Mouse (Mus musculus) ES-E14 (cell line): Measurements from ENCODE around the gene Chia1.
"Not testable (repeated sequence)": the region's sequence is repeated elsewhere in the genome, so short reads cannot be mapped to it uniquely, and the experiment has no call there.

Source experiments
- CHD2 ChIP-seq: IDR thresholded peaks from 2 replicates; pipeline ENCODE4 v1.6.1; 2014; ENCODE audit warnings: mild to moderate bottlenecking, low read depth, low read length, inconsistent platforms
- HCFC1 ChIP-seq: IDR thresholded peaks from 2 replicates; pipeline ENCODE4 v1.6.1; 2012; ENCODE audit warnings: low read length, inconsistent platforms, borderline replicate concordance; ENCODE audit not compliant: insufficient read depth
- MAFK ChIP-seq: IDR thresholded peaks from 2 replicates; pipeline ENCODE4 v1.6.1; 2014; ENCODE audit warnings: mild to moderate bottlenecking, low read depth, low read length, inconsistent platforms; ENCODE audit not compliant: insufficient read depth
- ZC3H11A ChIP-seq: IDR thresholded peaks from 2 replicates; pipeline ENCODE4 v1.6.1; 2012; ENCODE audit warnings: low read depth, mild to moderate bottlenecking, inconsistent platforms, low read length, borderline replicate concordance

DNA sequence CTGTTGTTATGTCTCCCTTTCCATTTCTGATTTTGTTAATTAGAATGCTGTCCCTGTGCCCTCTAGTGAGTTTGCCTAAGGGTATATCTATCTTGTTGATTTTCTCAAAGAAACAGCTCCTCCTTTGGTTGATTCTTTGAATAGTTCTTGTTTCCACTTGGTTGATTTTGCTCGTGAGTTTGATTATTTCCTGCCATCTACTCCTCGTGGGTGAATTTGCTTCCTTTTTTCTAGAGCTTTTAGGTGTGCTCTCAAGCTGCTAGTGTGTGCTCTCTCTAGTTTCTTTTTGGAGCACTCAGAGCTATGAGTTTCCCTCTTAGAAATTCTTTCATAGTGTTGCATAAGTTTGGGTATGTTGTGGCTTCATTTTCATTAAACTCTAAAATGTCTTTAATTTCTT, 61.9 kb downstream of the Chia1 start:
- not testable (repeated sequence) for TF ChIP-seq ZC3H11A, CHD2, HCFC1, MAFK
